In the genomic region with DNA sequence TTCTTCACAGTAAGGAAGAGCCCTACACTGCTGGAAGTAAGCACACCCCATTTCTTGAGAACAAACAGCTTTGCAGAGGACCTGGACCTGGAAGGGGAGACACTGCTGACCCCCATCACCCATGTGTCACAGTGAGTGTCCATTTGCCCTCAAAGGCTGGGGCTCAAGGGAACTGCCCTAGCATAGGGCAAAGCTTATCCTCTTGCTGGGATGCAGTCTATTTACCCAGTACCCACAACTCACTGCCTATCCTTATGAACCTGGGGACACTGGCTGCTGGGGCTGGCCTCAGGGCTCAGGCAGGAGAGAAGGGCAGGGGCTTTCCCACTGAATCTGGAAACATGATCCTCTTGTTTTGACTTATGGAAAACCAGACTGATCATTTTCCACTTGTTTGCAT, we compare ENCODE assay signal across 15 mouse cellular contexts.
"Had no signal": no experiment of that assay in that cellular context is flagged by ENCODE, and none has a peak within 500 bp of the region (broad histone marks: within the 10 kb centered on the region; RNA-seq: fewer than 3 reads in every experiment).

No protein-coding gene starts in this region.

- H3K9me3 ChIP-seq: limb, embryonic 15.5 days; liver, embryonic 12.5 days; liver, embryonic 15.5 days had no signal

- H3K27me3 ChIP-seq: limb, embryonic 15.5 days; liver, embryonic 12.5 days; liver, embryonic 15.5 days had no signal

- H3K4me3 ChIP-seq: layer of hippocampus, adult 2 months; limb, embryonic 15.5 days; liver, embryonic 12.5 days; liver, embryonic 15.5 days had no signal

- H3K27ac ChIP-seq: kidney, postnatal 0 days; layer of hippocampus, adult 2 months; limb, embryonic 15.5 days; liver, embryonic 12.5 days; liver, embryonic 15.5 days had no signal

- ATAC-seq: liver, embryonic 12.5 days had no signal

- H3K4me1 ChIP-seq: liver, embryonic 12.5 days; liver, embryonic 15.5 days had no signal

- H3K36me3 ChIP-seq: limb, embryonic 15.5 days; liver, embryonic 15.5 days had no signal

- H3K4me2 ChIP-seq: limb, embryonic 15.5 days; liver, embryonic 12.5 days; liver, embryonic 15.5 days; midbrain, embryonic 11.5 days had no signal

- H3K9ac ChIP-seq: limb, embryonic 15.5 days; liver, embryonic 12.5 days; liver, embryonic 15.5 days had no signal

- DNase-seq: kidney, adult 2 months; kidney, postnatal 25 days; layer of hippocampus, adult 9-11 months; lung, adult 2 months; lung, postnatal 14 days; lung, postnatal 4 days; midbrain, embryonic 14.5 days; thymus, adult 18-20 months; thymus, postnatal 36 days had no signal
